Mouse (Mus musculus) fibroblast of lung, adult 2 months (primary cell): ENCODE data around the gene Fam173b.
A peak's percentile ranks its signal among the peaks of the same experiment; 100 is the strongest.
"Not testable (repeated sequence)": the region's sequence is repeated elsewhere in the genome, so short reads cannot be mapped to it uniquely, and the experiment has no call there.

Experiments used
- DNase-seq: peaks from one replicate; pipeline ENCODE4 v3.0.0-alpha.2; 2011; ENCODE audit warnings: low read depth

The Fam173b gene

DNA sequence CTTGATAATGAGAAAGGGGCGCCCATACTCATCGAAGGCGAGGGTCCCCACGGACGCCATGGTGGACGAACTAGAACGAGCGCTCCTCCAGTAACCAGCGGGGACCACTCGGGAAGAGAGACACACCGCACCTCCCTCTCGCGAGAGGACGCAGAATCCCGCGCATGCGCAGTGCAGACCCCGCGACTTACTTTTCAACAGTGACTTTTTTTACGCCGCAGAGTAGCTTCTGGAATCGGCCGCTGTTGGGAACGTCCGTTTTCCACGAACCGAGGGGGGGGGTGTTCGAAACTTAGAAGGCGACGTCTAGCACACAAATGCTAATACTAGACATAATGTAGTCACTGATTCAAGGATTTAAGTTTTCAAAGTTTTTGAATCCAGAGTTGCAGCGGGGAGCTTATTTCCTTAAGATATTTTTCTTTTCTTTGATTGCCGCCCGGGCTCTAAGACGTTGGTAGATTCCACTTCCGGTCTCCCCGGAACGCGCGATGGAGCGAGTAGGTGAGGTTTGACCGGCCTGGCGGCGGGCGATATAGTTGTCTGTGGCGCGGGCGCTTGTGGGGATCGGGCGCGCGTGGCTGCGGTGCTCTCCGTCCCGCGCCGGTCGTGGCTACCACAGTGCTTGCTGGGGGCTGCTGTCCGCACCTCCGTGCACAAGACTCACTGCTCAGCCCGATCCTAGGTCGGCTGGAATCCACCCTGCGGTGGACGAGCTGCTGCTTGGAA lies at the start of gene Fam173b, which contains the start of gene Cct5:
Gene Fam173b (plus strand): TSS at position 207 of the 729 bp plus-strand sequence.
Gene Cct5 (minus strand): TSS at position 159 of the 729 bp plus-strand sequence.
- DNase-seq = peak; percentile 95

DNA sequence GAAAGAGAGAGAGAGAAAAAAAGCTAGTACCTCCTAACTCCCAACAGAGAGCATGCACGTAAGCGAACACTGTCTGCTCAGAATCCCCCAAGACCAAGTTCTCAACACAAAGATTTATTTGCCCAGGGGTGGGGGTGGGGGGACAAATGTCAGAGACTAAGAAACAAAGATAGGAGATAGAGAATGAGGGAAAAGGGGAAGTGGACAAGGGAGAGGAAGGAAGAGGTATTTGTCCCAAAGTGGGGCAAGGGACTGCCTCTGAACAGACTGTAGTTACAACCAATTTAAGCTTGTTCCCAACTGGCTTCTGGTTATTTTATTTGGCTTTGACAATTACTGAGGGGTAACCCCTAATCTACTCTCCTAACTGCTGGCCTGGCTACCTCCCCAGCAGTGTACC lies 46.8 kb upstream of the Fam173b start:
- DNase-seq = no peak

DNA sequence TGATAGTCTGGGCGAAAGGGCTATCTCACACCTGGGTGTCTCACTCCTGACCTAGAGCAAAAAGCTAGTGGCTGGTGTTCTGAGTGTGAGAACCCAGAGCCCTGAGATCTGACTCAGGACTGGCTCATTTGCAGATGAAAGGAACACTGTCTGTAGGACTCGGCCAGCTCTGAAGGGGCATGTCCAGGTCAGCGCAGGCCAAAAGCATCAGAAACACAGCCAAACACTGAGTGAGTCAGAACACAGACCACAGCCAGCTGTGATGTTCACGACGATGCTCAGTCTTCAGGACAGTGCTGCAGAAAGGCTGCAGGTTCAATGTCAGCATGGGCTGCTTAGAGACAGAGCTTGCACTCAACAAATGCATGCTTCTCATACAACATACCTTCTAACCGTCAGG lies 40.3 kb upstream of the Fam173b start:
- peak; percentile 81 for DNase-seq

- DNase-seq = no peak
Observed at GRCm38 (mm10) chr15:31561976-31562375, 39.7 kb upstream of the Fam173b start.

- DNase-seq = no peak
Observed at GRCm38 (mm10) chr15:31562847-31563246, 38.8 kb upstream of the Fam173b start.

DNA sequence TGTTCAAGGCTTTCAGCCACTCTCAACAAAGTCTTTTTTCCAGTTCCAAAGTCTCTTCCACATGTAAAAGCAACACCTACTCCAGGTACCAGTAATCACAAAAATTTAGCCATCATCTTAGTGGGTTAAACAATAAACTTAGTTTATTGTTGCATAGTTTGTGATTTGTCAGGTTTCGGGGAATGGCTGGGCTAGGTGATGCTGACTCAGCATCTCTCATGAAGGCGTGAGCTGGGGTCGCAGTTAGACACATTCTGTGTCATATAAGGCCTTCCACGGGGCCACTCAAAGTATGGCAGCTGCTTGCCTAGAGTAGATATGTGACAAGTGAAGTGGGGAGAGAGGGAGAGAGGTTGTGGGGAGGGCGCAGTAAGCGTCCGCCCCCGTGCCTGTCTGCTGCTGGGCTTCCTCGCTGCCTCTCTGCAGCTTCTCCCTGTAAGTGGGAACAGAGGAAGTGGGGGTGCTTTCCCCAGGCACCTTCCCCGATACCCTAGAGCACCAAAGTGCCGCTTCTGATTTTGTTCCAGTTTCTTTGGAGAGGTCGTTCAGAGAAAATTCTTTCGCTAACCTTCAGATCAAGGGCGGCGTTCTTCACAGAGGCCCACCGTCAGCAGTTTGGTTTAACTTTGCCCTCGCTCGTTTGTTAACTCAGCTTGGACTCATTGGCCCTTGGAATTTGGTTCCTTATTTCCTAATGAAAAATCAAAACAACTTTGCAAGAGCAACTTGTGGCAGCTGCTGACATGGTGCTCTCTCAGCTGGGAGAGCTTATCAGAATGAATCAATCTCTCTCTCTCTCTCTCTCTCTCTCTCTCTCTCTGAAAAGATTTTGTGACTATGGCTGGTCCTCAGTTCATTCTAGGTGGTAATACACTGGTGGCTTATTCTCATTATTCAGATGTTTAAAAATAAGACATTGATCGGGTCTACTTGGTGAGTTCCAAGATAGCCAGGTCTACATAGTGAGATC lies 37.8 kb upstream of the Fam173b start:
- no peak for DNase-seq

DNA sequence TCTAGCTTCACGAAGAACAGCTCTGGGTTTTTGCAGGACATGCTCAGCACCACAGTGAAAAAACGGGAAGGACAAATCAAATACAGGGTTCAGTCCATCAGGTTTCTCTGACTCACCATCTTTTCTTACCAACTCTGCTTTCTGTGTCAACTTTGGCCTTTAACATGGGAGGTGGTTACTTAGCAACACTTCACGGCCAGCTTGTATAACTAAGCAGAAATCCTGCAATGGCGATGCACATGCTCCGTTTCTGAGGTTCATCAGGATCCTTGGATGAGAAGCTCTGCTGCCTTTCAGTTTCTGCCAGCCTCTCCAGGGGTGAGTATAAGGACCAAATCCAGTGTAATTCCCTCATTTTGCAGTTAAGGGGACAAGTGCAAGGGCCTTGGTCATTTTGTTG lies 36.5 kb upstream of the Fam173b start, which contains the start of gene Cmbl:
Gene Cmbl (plus strand): TSS at position 206 of the 400 bp plus-strand sequence.
- no peak for DNase-seq

DNA sequence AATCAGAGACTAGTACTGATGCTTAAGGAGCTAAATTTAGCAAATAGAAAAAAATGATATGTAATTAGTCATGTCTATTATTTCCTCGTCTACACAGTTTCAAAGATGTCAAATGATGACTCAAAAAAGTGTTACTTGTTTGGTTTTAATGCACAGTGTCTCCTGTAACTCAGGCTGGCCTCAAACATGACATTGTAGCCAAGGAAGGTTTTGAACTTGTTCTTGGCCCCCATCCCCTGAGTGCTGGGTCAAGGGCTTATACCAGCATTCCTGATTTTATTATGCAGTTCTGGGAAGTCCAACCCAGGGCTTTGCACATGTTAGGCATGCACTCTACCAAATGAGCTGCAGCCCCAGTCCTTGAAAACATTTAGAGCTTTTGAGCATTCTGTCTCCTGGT lies 35.9 kb upstream of the Fam173b start:
- no peak for DNase-seq

- DNase-seq = no peak
Observed at GRCm38 (mm10) chr15:31567431-31567830, 34.2 kb upstream of the Fam173b start.

- DNase-seq = no peak
Observed at GRCm38 (mm10) chr15:31568581-31568996, 33.1 kb upstream of the Fam173b start.

DNA sequence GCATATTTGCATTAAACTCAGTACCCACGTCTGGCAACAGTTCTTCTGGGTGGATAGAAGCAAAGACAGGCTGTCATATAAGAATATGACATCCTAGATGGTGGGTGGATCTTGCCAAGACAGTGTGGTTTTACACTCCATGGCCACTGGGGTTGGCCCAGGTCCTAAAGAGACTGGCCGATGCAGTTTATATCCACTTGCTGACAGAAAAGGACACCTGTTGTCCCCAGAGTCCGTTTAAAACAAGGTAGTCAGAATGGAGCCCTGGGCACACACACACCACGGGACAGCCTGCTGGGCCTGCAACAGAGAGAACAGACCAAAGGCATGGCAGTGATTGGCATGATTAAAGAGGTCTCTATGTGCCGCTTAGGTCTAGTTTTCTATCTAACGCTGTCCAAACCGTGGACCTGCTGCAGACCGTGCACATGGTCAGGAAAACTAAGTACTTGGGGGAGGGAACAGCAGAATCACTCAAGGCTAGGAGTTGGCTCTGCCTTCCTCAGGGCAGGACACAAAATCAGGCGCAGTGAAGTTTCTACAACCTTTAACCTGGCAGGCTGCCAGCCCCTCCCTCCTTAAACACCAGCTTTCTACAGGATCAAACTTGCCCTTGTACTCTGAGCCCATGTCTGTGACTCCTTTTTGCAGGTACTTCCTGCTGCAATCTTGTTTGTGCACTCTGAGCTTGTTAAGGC lies 32.2 kb upstream of the Fam173b start:
- no peak for DNase-seq

DNA sequence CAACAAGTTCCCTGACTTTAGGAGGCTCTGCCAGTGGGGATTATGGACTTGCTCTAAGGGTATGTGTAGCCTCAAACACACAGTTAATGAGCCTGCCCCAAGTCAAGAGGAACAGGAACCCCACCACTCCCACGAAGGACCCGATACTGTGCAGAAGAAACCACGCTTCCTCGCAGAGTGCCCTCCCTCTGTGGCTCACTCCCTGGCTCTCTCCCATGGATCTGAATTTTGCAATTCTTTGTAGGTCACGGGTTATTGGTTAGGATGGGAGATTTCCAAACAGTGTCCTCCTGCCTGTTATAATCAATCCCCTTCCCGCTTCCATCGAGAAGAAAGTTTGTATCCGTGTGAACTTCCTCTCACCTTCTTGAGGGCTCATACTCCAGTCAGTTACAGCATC lies 30.7 kb upstream of the Fam173b start:
- DNase-seq = no peak

- peak; percentile 92 for DNase-seq
Observed at GRCm38 (mm10) chr15:31571906-31572722, 29.5 kb upstream of the Fam173b start.

DNA sequence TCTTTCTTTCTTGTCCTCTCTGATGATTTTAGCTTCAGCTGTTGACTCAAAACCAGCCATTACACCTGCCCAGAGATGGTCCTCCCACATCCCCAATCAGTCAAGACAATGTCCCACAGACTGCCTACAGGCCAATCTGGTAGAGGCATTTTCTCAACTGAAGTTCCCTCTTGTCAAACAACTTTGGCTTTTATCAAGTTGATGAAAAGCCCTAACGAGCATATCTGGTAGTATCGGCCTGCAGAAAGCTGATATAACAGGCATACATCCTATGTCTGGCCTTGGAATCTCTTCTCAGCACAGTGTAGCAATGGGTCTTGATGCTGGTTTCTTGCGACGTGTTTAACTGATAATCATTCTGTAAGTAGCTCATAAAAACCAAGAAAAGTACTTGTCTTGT lies 28.4 kb upstream of the Fam173b start:
- DNase-seq = no peak

DNA sequence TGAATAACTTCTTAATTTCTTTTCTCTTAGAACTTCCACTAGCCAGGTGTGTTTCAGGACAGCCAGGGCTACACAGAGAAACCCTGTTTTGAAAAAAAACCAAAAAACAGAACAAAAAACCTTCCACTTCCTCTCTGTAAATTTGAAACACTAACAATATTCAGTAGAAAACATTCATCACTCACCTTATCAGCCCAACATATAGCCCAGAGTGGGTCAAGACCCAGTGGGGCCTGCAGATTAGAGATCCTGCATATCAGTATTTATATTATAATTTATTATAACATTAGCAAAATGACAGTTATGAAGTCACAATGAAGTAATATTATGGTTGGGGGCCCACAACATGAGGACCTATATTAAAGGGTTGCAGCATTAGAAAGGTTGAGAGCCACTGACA lies 28.0 kb upstream of the Fam173b start:
- DNase-seq = no peak

DNA sequence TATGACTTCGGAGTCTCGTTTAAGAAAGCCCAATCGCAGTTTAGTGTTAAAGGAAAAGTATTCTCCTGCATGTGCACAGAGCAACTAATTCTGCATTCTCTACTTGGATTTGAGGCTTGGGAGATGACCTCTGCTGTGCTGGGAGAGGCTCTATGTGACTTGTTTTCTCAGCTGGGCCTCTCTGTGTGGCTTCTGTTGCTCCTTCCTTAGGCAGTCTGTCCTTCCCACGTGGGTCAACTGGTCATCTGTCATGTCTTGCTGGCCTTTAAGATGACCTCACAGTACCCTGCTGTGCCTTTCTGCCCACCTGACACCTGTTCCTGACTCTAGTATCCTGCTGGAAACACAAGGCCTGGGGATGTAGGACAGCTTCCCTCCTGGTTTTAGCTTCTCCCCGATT lies 25.6 kb upstream of the Fam173b start:
- no peak for DNase-seq

GRCm38 (mm10) chr15:31581086-31581485 lies 20.6 kb upstream of the Fam173b start:
- DNase-seq = not testable (repeated sequence)

DNA sequence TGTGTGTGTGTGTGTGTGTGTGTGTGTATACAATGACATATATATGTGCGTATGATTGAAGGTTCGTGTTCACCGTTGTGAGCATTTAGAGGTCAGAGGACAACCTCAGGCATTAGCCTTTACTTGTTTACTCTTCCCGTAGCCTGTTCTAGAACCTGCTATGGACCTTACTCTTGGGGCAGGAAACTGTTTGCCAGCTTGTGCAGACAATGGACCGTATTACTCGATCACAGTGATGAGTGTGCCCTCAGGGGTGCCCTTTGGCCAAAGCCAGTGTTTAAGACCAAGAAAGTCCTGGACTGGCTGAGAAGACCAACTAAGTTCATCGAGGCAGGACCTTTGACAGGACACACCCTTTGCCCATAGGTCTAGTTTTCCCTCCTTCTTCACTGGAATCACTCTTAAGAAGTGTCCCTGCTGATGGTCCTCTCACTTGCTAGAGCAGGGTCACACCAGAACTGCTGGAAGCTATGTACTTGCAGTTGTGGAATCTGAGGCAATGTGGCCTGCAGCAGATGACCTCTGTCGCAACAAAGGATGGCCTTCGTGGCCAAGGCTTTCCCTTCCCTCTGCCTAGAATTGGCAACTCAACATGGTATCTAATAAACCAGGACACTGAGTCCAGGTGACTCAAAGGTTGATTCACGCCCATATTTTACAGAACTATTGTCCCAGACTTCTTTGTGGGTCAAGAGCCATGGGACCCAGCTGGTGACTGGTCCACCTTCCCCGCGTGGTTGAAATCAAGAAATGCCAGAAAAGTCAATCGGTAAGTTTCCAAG lies 18.2 kb upstream of the Fam173b start:
- no peak for DNase-seq

GRCm38 (mm10) chr15:31585238-31585637 lies 16.4 kb upstream of the Fam173b start:
- DNase-seq = no peak

- no peak for DNase-seq
Observed at GRCm38 (mm10) chr15:31586088-31586487, 15.6 kb upstream of the Fam173b start.

DNA sequence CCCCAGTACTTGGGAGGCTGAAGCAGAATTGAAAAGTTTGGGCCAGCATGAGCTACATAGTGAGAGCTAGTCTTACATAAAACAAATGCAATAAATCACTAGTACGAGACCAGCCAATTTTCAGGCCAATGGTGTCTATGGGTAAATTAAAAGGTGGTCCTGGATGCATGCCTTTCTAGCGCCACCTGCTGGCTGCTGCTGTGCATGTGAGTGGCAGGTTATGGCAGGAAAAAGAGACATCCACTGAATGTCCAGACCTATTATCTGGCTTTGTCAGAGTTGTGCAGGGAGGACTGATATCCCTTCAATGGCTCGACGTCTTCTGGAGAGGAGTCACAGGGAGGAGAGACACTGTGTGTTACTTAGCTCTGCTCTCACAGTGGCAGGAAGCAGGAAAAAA lies 15.1 kb upstream of the Fam173b start:
- no peak for DNase-seq
